Mouse (Mus musculus): ENCODE results near the gene Plekhj1. TPM values are rescaled to one million over a fixed set of nuclear protein-coding genes. Genes with fewer than 3 reads are reported as not detected.
"Not testable (repeated sequence)": the region's sequence is repeated elsewhere in the genome, so short reads cannot be mapped to it uniquely, and the experiment has no call there.

The Plekhj1 gene
- total RNA-seq (2014; fragmentation: Nextera tagmentation), result 99.1 and 108 TPM in 2 replicates
- total RNA-seq (2017), result 33.0 and 33.7 TPM in 2 replicates

DNA sequence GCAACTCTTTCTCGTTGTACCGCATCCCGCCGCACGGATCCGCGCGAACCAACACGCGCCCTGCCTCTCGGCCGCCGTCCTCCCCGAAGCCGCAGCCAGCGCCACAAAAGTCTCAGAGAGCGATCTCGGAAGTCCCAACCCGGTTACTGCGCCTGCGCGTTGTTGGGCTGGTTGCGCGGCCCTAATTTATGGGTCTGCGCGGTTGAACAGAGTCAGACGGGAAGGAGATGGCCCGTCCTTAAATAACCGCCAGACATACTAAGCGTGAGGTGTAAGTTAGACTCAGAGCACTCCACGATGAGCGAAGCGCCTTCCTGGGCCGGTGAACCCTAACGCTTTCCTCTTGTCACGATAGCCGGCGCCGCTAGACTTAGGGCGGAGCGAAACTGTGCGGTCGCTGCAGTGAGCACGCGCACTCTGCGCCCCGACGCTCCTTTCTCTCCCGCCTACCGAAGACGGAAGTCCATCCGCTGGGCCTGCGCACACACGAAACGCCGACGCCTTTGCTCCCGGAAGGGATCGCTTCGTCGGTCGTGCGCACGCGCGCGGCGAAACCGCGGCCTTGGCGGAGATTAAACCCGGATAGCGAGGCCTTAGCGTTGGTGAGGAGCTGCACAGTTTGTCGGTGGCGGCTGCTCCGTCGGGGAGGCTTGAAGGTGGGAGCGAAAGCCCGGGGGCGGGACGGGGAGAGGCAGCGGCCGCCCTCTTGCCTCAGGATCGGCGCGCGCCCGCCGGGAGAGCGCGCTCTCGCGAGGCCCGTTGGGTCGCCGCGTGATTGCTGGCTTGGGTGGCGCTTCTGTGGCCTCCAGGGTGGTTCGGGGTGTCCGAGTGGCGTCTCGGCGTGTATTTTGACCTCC, at the start of gene Plekhj1, which contains the start of gene Sf3a2:
Plekhj1 (minus strand) TSS at position 477 of the 857 bp plus-strand sequence.
Sf3a2 (plus strand) TSS at position 49 of the 857 bp plus-strand sequence.
- peak; percentile 82 for ATAC-seq (replicated peaks; ENCODE audit: poor library complexity, severe bottlenecking)

DNA sequence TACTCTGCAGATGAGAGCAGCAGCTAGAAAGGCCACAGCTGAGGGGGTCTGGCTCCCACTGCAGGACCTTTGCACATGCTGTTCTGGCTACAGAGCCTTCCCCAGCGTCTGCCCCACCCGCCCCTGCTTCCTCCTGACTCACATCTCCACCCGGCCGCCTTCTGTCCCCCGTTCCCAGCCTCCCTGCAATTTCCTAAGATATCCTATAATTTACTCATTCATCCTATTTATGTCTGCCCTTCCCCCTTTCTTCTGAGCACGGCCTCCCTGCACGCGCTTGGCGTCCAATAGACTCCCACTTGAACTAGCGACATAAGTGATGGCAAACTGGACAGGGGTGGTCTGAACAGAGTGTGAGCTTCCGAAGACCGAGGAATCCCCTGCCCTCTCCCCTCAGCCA, 47.3 kb upstream of the Plekhj1 start:
- ATAC-seq (replicated peaks; ENCODE audit: poor library complexity, severe bottlenecking), result no peak

DNA sequence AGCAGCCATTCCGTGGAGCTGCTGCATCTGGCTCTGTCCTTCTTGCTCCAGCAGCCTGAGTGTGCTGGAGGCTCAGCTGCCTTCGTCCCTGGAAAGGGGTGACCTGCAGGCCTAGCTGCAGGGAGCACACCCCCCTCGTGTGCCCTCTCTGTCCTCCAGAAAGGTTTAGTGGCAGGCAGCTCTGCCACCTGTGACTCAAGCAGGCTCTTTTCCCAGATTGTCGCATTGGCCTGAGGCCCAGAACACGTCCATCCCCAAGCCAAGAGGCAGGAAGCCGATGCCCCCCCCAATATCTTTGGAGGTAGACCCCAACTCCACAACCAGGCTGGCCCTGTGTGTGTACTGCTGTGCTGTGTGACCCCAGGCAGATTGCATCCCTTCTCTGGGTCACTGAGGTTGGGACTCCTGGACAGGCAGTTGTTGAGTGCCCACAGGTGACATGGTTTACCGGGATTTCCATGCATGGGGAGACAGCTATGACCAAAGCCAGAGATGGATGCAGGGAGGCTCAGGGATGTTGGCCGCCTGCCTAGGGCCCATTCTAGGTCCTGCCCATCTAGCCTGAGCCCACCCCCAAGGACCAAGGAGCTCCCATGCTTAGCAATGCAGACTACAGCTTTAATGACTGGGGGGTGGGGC, 46.7 kb upstream of the Plekhj1 start:
- no peak for ATAC-seq (replicated peaks; ENCODE audit: poor library complexity, severe bottlenecking)

DNA sequence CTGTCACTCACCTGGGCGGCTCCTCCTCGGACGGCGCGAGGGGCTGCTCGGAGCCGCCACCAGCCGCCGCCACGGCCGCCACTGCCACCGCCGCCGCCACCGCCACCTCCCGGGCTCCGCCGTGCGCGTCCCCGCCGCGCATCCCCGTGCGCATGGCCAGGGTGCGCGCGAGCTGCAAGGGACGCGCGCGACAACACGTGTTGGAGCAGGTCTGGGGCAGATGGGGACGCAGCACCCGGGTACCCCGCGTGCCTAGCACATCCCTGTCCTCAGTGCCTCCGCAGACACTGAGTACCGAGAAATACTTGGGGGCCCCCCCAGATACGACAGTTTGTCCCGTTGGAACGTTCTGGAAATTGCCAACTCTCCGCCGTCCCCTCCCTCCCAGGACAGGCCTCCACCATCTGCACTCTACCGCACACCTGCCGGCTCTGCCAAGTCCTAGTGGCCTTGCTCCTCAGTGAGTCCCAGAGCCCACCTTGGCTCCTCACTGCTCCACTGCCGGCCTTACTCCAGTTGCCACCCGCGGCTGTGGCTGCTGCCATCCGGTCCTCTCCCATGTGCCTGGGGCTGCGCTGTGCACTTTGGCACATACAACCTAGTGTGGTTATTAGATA, 45.6 kb upstream of the Plekhj1 start, which contains the start of gene Lingo3:
Lingo3 (minus strand) TSS at position 109 of the 617 bp plus-strand sequence.
- peak; percentile 26; the same call in 1 of the 2 replicates for ATAC-seq (replicated peaks; ENCODE audit: poor library complexity, severe bottlenecking)

DNA sequence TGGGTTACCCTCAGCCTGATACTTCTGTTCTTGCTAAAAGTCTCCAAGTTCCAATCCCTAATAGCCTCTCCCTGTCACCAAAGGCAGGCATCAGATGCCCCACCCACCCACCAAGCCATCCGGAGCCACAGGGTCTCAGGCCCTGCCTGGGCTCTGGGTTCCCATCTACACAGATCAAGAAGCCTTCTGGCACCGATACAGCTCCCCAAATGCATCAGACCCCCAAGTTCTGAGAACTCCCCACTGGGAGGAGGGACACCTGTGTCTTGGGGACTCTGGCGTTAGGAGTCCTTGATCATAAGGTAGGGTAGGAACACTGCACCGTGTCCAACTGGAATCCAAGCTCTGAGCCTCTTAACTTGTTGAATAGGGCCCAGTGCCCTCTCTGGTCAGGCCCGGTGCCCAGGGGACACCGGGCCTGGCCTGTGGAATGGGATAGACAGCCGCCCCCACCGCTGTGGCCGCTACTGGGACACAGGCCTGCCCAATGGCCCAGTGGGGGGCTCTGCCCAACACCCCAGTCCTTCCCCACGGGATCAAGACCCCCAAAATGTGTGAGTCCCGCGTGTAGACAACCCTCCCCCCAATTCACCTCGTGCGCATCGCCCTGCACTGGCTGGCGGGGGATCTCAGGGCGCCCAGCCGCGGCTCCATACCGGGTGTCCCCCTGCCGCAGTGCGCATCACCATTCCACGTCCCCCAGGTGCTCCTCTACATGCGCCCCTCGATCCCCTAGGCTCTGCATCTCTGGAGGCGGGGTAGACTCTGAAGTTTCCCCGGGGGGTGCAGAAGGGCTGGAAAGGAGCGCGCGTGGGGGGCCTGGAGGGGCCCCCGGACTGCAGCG, 44.9 kb upstream of the Plekhj1 start:
- ATAC-seq (replicated peaks; ENCODE audit: poor library complexity, severe bottlenecking), result no peak

DNA sequence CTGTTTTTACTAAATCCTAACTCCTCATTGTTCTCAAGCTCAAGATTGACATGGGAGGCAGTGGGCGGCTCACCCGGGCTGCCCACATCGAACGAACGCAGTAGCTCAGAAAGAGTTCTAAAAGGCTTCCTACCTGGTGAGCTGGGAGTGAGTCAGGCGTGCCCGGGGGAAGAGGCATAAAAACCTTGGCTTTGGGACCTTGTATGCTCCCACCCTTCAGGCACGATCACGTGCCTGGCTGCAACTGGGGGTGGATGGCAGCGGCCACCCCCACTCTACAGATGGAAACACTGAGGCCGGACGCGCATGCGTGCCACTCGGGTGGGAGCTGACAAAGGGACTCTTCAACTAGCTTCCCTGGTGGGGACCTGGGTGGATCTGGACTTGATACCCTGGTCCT, 43.9 kb upstream of the Plekhj1 start:
- no peak for ATAC-seq (replicated peaks; ENCODE audit: poor library complexity, severe bottlenecking)

DNA sequence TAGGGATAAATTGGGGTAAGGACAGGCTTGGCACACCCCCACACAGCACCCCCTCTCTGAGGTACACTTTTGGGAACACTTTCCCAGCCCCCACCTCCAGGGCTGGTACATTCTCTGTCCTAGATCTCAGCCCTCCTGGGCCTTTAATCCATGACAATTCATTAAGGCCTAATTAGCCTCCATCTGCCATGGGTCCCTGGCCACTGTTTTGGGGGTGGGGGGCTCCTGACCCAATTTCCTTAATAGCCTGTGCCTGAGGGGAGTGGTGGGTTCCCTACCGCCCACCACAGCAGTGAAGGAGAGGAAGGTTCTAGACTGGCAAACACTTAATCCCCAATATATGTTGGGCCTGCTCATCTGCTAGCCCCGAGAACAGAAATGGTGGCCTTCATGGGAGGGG, 43.3 kb upstream of the Plekhj1 start:
- ATAC-seq (replicated peaks; ENCODE audit: poor library complexity, severe bottlenecking), result no peak

DNA sequence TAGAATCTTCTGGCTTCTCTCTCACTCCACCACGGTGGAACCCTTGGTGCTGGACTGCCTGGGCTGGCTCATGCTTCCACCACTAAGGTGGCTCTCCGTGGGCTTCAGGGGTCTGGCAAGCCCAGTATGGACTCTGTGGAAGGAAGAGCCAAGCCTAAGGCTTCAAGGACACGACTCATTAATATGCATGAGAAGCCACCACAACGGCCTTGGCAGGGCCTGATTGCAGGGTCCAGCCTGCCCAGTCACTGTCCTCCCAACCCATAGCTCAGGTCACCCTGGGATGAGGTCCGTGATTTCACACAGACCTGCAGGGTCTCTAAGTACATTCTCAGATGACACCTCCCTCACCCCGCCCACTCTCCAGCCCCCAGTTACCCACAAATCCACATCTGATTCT, 41.4 kb upstream of the Plekhj1 start:
- no peak for ATAC-seq (replicated peaks; ENCODE audit: poor library complexity, severe bottlenecking)

DNA sequence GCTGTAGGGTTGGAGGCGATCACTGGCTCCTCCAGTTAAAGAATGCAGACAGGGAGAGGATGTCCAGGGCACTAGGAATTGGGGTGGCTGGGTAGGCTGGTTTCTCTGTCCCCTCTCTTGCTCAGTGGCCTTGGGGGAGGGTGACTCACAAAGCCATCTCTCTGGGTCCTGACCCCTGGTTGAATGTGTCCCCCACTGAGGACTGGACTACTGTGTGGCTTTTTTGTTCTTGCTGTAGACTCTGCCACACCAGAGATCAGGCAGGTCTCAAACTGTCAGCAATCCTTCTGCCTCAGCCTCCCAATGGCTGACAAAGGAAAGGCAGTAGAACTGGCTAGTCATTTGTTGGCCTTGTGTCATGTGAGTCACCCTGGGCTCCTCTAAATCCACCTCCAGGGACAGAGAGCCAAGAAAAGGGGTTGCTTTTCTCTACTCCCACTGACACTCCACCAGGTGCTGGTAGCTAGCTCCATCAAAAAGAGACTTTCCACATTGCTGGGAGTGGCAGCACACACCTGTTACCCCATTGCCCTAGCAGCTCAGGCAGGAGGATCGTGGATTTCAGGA, 40.0 kb upstream of the Plekhj1 start:
- ATAC-seq (replicated peaks; ENCODE audit: poor library complexity, severe bottlenecking), result no peak

DNA sequence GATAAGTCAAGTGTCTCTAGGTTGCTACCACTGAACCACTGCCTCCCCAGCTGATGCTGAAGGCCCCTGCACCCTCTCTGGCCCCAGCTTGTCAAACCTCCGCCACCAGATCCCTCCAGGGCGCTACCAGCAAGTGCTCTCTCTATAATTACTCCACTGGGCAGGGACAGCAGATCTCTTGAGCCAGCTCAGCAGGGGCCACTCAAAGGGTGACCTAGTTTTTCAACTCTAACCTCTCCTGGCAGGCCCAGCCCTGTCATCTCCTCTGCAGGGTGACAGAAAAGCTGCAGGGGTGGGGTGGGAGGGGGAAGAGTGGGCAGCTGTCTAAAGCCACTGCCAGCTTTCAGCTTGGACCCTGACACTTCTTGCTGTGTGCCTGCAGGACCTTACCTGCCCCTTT, 39.4 kb upstream of the Plekhj1 start:
- no peak for ATAC-seq (replicated peaks; ENCODE audit: poor library complexity, severe bottlenecking)

DNA sequence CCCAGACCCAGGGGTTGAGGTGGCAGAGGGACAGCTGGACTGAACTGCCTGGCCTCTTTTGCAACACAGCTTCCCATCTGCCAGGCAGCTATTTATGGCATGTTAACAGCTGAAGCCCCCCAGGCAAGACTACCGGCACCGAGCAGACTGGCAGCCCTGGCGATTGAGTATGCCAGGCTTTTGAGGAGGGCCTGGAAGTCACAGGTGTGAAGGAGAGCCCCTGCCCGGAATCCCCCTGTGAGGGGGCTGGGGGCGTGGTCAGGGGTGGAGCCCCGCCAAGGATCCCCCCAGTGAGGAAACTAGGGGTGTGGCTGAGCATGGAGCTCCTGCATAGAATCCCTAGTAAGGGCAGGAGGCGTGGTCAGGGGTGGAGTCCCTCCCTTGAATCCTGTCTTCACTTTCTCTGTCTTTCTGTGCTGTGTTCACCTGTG, 38.5 kb upstream of the Plekhj1 start:
- ATAC-seq (replicated peaks; ENCODE audit: poor library complexity, severe bottlenecking), result peak; percentile 29

DNA sequence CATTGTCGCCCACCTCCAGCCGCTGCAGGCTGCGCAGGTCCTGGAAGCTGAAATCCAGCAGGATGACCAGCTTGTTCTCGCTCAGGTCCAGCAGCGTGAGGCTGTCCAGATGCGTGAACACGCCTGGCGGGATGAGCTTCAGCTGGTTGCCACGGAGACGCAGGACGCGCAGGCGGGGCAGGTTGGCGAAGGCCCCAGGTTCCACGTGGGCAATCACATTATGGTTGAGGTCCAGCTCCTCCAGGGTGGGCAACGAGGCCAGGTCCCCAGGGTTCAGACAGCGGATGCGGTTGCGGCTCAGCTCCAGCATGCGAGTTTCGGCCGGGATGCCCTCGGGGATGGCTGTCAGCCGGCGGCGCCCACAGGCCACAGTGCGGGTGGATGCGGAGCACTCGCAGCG, 37.2 kb upstream of the Plekhj1 start:
- ATAC-seq (replicated peaks; ENCODE audit: poor library complexity, severe bottlenecking), result no peak

DNA sequence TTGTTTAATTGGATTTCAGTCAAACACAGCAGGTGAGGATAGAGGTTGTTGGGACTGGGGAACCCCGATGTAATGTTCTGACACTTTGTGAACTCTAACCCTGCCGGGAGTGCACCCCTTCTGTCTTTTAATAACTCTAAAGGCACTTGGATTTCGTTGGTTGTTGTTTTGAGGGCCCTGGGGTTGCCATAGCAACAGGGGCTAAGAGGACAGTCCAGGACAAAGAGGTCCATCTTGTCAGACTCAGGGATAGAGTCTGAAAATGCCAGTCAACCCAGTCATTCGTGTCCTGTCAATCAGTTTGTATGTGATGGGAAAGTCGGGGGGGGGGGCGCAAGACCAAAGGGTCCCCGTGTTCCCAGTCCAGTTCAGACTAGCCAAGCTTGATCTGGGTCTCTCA, 34.4 kb upstream of the Plekhj1 start:
- no peak for ATAC-seq (replicated peaks; ENCODE audit: poor library complexity, severe bottlenecking)

DNA sequence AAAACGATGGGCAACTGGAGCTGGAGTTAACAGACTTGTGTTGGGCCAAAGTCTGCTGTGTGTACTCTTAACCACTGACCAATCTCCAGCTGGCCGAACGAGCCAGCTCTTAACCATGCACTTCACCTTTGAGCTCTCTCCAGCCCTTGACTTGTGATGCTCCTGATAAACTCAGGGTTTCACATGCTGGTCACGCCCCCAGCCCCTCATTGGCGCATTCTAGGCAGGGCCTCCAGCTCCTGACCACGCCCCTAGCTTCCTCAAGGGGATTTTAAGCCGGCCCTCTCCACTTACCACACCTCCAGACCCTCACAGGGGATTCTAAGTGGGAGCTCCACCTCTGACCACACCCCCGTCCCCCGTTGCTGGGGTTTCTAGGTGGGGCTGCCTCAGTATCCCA, 32.7 kb upstream of the Plekhj1 start:
- peak; percentile 45 for ATAC-seq (replicated peaks; ENCODE audit: poor library complexity, severe bottlenecking)

DNA sequence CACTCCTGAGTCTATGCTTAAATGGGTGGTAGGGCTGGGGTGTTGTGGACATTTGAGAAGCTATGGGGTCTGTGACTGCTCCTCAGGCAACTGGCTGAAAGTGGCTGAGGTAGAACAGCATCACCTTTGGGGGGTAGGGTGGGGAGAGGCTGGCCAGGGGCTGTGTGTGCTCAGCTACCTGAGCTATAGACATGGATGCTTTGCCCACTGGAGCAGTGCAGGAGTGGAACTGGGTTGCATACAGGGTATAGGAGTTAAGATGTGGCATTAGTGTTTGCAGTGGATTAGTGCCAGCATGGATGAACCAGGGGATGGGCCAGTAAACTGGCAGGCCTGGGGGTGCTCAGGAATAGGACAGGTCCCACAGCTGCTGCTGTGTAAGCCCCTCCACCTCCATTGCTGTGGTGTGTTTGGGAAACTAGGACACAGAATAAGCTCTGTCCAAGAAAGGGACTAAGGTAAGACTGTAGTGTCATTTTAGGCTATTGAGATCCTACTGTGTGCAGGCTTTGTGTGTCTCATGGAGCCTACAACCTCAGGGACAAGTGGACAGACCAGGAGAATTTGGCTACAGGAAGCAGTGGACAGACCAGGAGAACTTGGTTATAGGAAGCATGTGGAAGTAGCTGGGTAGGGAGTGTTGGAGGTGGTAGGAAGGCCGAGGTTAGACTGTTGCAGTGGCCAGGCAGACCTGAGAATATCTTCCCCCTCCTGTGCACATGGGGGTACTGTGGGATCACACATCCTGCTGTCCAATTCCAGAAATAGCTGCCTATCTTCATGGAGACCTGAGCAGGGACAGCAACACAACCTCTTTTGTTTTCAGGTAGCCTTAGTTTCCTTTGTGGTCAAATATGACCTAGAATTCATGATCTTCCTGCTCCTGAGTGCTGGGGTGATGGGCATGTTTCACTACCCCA, 31.2 kb upstream of the Plekhj1 start:
- no peak for ATAC-seq (replicated peaks; ENCODE audit: poor library complexity, severe bottlenecking)

DNA sequence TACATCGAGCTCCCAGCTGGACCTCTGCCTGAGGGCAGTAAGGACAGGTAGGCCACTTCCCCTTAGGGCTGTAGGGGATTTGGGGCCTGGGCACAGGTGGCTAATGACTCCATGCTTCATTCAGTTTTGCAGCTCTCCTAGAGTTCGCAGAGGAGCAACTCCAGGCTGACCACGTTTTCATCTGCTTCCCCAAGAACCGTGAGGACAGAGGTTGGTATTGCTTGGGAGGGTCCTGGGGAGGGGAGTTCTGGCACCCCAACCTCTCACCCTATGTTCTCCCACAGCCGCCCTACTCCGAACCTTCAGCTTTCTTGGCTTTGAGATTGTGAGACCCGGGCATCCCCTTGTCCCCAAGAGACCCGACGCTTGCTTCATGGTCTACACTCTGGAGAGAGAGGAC, 30.2 kb upstream of the Plekhj1 start:
- not testable (repeated sequence) for ATAC-seq (replicated peaks; ENCODE audit: poor library complexity, severe bottlenecking)

DNA sequence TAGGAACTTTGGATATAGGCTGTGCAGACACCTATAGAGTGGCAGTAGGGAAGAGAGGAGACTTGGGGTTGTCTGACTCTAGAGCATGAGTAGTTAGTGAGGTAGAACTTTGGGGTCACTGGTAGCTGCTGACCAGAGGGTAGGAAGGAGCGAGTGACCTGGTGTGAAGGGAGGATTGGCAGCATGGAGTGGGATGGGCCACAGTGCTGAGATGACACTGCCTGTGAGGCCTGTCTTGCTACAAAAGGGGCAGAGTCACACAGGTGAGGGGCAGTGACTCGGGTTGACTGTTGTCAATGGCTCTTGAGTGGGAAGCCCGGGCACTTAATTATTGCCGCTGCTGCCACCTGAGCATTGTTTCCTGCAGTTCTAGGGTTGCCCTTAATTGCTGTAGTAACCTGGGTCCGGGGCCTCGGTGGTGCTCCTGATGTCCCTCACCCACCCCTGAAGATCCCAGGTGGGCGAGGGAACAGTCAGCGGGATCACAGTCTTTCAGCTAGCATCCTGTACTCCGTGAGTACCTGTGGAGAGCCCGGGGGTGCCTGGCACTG, 29.5 kb upstream of the Plekhj1 start:
- ATAC-seq (replicated peaks; ENCODE audit: poor library complexity, severe bottlenecking), result no peak

DNA sequence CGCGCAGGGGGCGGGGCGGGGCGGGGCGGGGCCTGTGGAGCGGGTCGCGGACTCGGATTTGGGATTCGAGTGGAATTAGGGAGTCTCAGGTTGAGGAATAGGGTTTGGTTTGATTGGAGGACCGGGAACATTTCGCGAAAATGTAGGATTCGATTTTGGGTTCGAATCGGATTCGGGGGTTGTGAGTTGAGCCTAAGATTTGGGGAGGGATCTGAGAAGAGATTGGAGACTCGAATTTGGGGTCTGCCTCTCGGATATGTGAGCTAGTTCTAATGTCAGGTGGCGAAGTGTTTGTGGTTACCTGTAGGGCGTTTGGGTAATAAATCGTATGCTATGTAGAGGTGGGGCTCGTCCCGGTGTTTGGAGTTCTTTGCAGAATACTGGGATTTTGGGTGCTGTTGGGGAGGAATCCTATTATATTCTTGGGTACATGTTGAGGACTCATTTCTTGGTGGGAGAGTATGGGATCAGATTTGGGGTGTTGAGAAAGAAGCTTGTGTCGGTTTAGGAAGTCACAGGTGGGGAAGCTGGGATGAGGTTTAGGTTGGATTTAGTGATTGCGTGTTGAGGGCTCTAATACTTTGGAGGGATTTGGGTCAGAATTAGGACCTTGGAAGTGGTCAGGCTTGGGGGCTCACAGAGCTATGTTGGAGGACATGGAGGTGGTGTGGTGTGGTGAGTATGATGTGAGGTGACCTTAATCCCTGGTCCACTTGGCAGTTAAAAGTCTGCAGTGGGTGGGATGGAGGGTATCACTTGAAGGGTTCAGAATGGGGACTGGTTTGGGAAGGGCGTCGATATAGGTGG, 28.8 kb upstream of the Plekhj1 start:
- no peak for ATAC-seq (replicated peaks; ENCODE audit: poor library complexity, severe bottlenecking)

All from granulocyte monocyte progenitor cell, adult 5-6 weeks (primary cell).